Mouse (Mus musculus) kidney, adult 11 months (tissue): ENCODE measurements around the gene Olfr872.
"Not testable (repeated sequence)": the region's sequence is repeated elsewhere in the genome, so short reads cannot be mapped to it uniquely, and the experiment has no call there.

ENCODE experiments used
- DNase-seq: peaks from one replicate; pipeline ENCODE4 v3.0.0; 2022

Olfr872 gene

DNA sequence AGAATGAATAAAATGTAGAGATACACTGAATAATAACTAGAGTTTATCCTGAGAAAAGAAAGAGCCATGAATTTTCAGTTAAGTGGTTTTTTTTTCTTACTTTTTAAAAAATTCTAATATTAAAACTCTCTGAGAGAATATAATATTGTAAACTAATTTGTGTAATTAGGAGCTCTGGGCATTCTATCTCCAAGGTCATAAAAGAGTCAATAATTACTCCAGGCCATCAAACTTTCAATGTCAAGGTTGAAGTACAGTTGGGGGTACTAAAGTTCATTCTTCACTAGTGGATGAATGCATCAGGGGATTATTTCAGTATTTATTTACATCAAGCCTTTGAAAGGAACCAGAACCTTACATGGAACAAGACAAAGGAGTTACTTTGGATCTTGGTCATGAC, at the start of gene Olfr872:
Olfr872 (plus strand) TSS at position 301 of the 400 bp plus-strand sequence.
- no peak for DNase-seq

- DNase-seq, result no peak
These were observed 34.8 kb upstream of the Olfr872 start for GRCm38 (mm10) chr9:20202131-20202530.

DNA sequence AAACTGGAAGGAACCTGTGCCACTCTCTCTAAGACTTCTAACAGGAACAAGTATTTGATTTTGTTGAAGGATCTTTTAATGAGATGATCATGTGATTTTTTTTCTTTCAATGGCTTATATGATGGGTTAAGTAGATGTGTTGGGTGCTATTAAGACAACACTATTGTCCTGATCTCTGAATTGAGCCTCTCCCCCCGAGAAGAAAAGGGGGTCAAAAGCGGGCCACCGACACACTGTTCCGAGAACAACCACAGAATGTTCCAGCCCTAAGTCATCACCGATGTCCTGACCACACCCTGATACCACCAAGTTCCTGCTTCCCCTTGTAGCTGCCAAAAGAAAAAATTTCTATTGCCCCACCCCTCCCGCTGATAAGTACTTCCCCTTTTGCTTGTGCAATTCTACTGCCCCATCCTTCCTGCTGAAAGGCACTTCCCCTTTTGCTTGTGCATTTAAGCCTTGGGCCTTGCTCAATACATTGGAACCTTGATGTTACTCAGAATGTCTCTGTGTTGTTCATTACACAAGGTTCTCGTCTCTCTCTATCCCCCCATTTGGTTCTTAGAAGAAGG, 33.4 kb upstream of the Olfr872 start:
- DNase-seq, result not testable (repeated sequence)

DNA sequence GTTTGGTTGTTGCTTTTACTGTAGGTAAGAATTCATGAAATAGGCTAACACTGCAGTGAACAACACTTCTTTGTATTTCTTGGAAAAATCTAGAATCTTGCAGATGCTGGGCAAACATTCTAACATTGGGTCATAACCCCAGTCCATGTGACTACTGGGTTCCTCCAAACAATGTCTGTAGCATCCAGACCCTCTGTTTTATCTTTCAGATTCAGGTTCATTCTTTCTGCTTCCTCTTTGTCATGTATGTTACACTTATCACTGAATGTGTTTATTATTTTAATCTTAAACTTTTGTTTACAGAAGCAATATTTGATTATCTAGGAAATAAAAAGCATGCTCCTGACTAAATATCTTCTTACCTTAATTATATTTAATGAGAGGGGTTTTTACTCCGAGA, 26.1 kb upstream of the Olfr872 start:
- no peak for DNase-seq

DNA sequence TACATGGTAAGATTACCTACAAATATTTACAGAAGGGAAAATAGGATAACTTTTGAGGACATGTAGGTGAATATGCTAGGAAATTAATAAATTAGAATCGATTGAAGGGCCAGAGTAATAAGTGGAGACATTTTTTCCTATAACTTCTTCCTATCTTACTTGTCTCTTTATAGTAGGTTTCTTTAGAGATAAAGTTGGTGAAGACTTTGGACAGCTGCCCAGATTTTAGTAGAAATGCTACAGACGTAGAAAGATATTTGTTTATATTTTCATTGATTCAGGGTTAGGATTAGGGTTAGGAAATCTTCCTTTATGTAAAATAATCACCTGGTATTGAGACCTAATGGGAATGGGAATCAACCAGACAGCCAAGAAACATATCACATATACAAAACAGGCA, 25.4 kb upstream of the Olfr872 start:
- no peak for DNase-seq

- DNase-seq, result no peak
These were observed 25.0 kb upstream of the Olfr872 start, which contains the start of gene Olfr871 for GRCm38 (mm10) chr9:20211907-20212306. TSS of gene Olfr871 (plus strand) at chr9:20212207.

- no peak for DNase-seq
These were observed 459 bp downstream of the Olfr872 start for GRCm38 (mm10) chr9:20237378-20237777.

- DNase-seq, result no peak
These were observed 45.1 kb downstream of the Olfr872 start, which contains the start of gene Olfr39 for GRCm38 (mm10) chr9:20282051-20282450. TSS of gene Olfr39 (plus strand) at chr9:20282351.

DNA sequence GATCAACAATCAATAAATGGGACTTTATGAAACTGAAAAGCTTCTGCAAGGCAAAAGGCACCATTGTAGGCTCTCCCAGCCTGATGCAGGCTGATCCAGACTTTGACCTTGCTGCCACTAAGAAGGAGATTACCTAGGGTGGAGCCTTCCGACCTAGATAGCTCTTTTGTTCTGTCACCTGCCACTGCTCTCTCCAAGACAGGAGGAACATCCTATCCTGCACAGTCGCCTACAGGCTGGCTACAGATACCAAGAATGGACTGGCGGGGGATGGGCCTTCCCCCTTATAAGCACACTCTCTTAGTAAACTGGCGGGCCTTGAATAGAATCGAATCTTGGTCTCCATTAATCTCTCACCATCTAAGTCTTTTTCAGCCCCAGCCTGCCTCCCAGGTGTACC, 58.6 kb downstream of the Olfr872 start:
- DNase-seq, result not testable (repeated sequence)

- no peak for DNase-seq
These were observed 61.3 kb downstream of the Olfr872 start, which contains the start of gene Olfr873 for GRCm38 (mm10) chr9:20298232-20298631. TSS of gene Olfr873 (plus strand) at chr9:20298532.
